Mouse (Mus musculus): ENCODE data around the gene Tyms. TPM values are rescaled to one million over a fixed set of nuclear protein-coding genes. Genes with fewer than 3 reads are reported as not detected.
A peak's percentile ranks its signal among the peaks of the same experiment; 100 is the strongest.

Tyms gene
- polyA plus RNA-seq (2014; fragmentation: Nextera tagmentation; extraction: Ambion mirVana) = 259 and 272 TPM in 2 replicates

GRCm38 (mm10) chr5:30072825-30073821, at the start of gene Tyms:
Gene Tyms (minus strand): TSS chr5:30073617.
- no peaks in the 10 kb centered on the region for H3K4me1 ChIP-seq (ENCODE audit: control insufficient read depth, insufficient read depth, low read length)
- 1% methylated on average over 45 of the region's 45 CpGs for WGBS
- peak within 1 kb of the TSS; percentile 84 for H3K27ac ChIP-seq (ENCODE audit: low read length)
- H3K4me2 ChIP-seq (replicated peaks; ENCODE audit: low read depth, low read length) = peak within 1 kb of the TSS; percentile 75
- no peaks in the 10 kb centered on the region for H3K9me3 ChIP-seq (ENCODE audit: control insufficient read depth, low read depth, low read length)
- peak within 1 kb of the TSS; percentile 88 for H3K4me3 ChIP-seq (ENCODE audit: low read depth, low read length)
- ATAC-seq (ENCODE audit: insufficient number of reproducible peaks, insufficient read depth, low FRiP score, low read depth) = peak; percentile 94
- peak within 1 kb of the TSS; percentile 77 for H3K9ac ChIP-seq (replicated peaks; ENCODE audit: low read depth, low read length)
- no peaks in the 10 kb centered on the region for H3K27me3 ChIP-seq (ENCODE audit: control insufficient read depth, insufficient read depth, low read length)
- H3K36me3 ChIP-seq (ENCODE audit: control insufficient read depth, insufficient read depth, low read length) = peaks cover 20% of the 10 kb centered on the region

GRCm38 (mm10) chr5:30122481-30122880, 49.1 kb upstream of the Tyms start:
- H3K9ac ChIP-seq (replicated peaks; ENCODE audit: low read depth, low read length) = no peak overlapping the region
- H3K9me3 ChIP-seq (ENCODE audit: control insufficient read depth, low read depth, low read length) = no peaks in the 10 kb centered on the region
- H3K27me3 ChIP-seq (ENCODE audit: control insufficient read depth, insufficient read depth, low read length) = no peaks in the 10 kb centered on the region
- H3K27ac ChIP-seq (ENCODE audit: low read length) = no peak overlapping the region
- no peak overlapping the region for H3K4me3 ChIP-seq (ENCODE audit: low read depth, low read length)
- H3K4me2 ChIP-seq (replicated peaks; ENCODE audit: low read depth, low read length) = no peak overlapping the region
- H3K4me1 ChIP-seq (ENCODE audit: control insufficient read depth, insufficient read depth, low read length) = no peaks in the 10 kb centered on the region
- peaks cover 87% of the 10 kb centered on the region for H3K36me3 ChIP-seq (ENCODE audit: control insufficient read depth, insufficient read depth, low read length)
- 91% methylated on average over 6 of the region's 6 CpGs for WGBS
- ATAC-seq (ENCODE audit: insufficient number of reproducible peaks, insufficient read depth, low FRiP score, low read depth) = no peak

- H3K36me3 ChIP-seq (ENCODE audit: control insufficient read depth, insufficient read depth, low read length) = peaks cover 65% of the 10 kb centered on the region
- H3K4me2 ChIP-seq (replicated peaks; ENCODE audit: low read depth, low read length) = no peak overlapping the region
- H3K4me3 ChIP-seq (ENCODE audit: low read depth, low read length) = no peak overlapping the region
- H3K27ac ChIP-seq (ENCODE audit: low read length) = no peak overlapping the region
- WGBS = 87% methylated on average over 7 of the region's 7 CpGs
- no peak overlapping the region for H3K9ac ChIP-seq (replicated peaks; ENCODE audit: low read depth, low read length)
- ATAC-seq (ENCODE audit: insufficient number of reproducible peaks, insufficient read depth, low FRiP score, low read depth) = no peak
- H3K27me3 ChIP-seq (ENCODE audit: control insufficient read depth, insufficient read depth, low read length) = no peaks in the 10 kb centered on the region
- H3K9me3 ChIP-seq (ENCODE audit: control insufficient read depth, low read depth, low read length) = no peaks in the 10 kb centered on the region
- H3K4me1 ChIP-seq (ENCODE audit: control insufficient read depth, insufficient read depth, low read length) = no peaks in the 10 kb centered on the region
Observed at GRCm38 (mm10) chr5:30120106-30120505, 46.7 kb upstream of the Tyms start.

GRCm38 (mm10) chr5:30119163-30119562, 45.7 kb upstream of the Tyms start:
- H3K27ac ChIP-seq (ENCODE audit: low read length) = no peak overlapping the region

GRCm38 (mm10) chr5:30118018-30118417, 44.6 kb upstream of the Tyms start:
- H3K9ac ChIP-seq (replicated peaks; ENCODE audit: low read depth, low read length) = no peak overlapping the region
- peaks cover 46% of the 10 kb centered on the region for H3K36me3 ChIP-seq (ENCODE audit: control insufficient read depth, insufficient read depth, low read length)
- no peak for ATAC-seq (ENCODE audit: insufficient number of reproducible peaks, insufficient read depth, low FRiP score, low read depth)
- 67% methylated on average over 1 of the region's 1 CpGs for WGBS
- no peak overlapping the region for H3K27ac ChIP-seq (ENCODE audit: low read length)
- 0 out of 2 replicates have a peak, but pooled peaks cover 3% of the 10 kb centered on the region for H3K27me3 ChIP-seq (ENCODE audit: control insufficient read depth, insufficient read depth, low read length)
- no peaks in the 10 kb centered on the region for H3K4me1 ChIP-seq (ENCODE audit: control insufficient read depth, insufficient read depth, low read length)
- no peaks in the 10 kb centered on the region for H3K9me3 ChIP-seq (ENCODE audit: control insufficient read depth, low read depth, low read length)
- no peak overlapping the region for H3K4me3 ChIP-seq (ENCODE audit: low read depth, low read length)
- H3K4me2 ChIP-seq (replicated peaks; ENCODE audit: low read depth, low read length) = no peak overlapping the region

More at GRCm38 (mm10) chr5:30119163-30119562, 45.7 kb upstream of the Tyms start:
- Histone ChIP-seq H3K9me3 (ENCODE audit: control insufficient read depth, low read depth, low read length) (no peaks in the 10 kb centered on the region), H3K4me3 (ENCODE audit: low read depth, low read length) (no peak overlapping the region), H3K36me3 (ENCODE audit: control insufficient read depth, insufficient read depth, low read length) (peaks cover 55% of the 10 kb centered on the region), H3K9ac (replicated peaks; ENCODE audit: low read depth, low read length) (no peak overlapping the region), H3K27me3 (ENCODE audit: control insufficient read depth, insufficient read depth, low read length) (no peaks in the 10 kb centered on the region), H3K4me2 (replicated peaks; ENCODE audit: low read depth, low read length) (no peak overlapping the region), H3K4me1 (ENCODE audit: control insufficient read depth, insufficient read depth, low read length) (no peaks in the 10 kb centered on the region)
- ATAC-seq (ENCODE audit: insufficient number of reproducible peaks, insufficient read depth, low FRiP score, low read depth) = no peak
- WGBS = 88% methylated on average over 6 of the region's 6 CpGs

- H3K36me3 ChIP-seq (ENCODE audit: control insufficient read depth, insufficient read depth, low read length) = peaks cover 24% of the 10 kb centered on the region
- no peak overlapping the region for H3K4me2 ChIP-seq (replicated peaks; ENCODE audit: low read depth, low read length)
- no peak overlapping the region for H3K27ac ChIP-seq (ENCODE audit: low read length)
- ATAC-seq (ENCODE audit: insufficient number of reproducible peaks, insufficient read depth, low FRiP score, low read depth) = no peak
- H3K4me3 ChIP-seq (ENCODE audit: low read depth, low read length) = no peak overlapping the region
- H3K27me3 ChIP-seq (ENCODE audit: control insufficient read depth, insufficient read depth, low read length) = 0 out of 2 replicates have a peak, but pooled peaks cover 3% of the 10 kb centered on the region
- 29% methylated on average over 10 of the region's 10 CpGs for WGBS
- no peaks in the 10 kb centered on the region for H3K9me3 ChIP-seq (ENCODE audit: control insufficient read depth, low read depth, low read length)
- no peak overlapping the region for H3K9ac ChIP-seq (replicated peaks; ENCODE audit: low read depth, low read length)
- H3K4me1 ChIP-seq (ENCODE audit: control insufficient read depth, insufficient read depth, low read length) = peaks cover 9% of the 10 kb centered on the region; the same call in 1 of the 2 replicates
Observed at GRCm38 (mm10) chr5:30115718-30116117, 42.3 kb upstream of the Tyms start.

- peak overlapping the region; percentile 42; the same call in 1 of the 2 replicates for H3K9ac ChIP-seq (replicated peaks; ENCODE audit: low read depth, low read length)
- H3K36me3 ChIP-seq (ENCODE audit: control insufficient read depth, insufficient read depth, low read length) = peaks cover 14% of the 10 kb centered on the region; the same call in 1 of the 2 replicates
- no peak for ATAC-seq (ENCODE audit: insufficient number of reproducible peaks, insufficient read depth, low FRiP score, low read depth)
- H3K4me2 ChIP-seq (replicated peaks; ENCODE audit: low read depth, low read length) = peak overlapping the region; percentile 97
- no peak overlapping the region for H3K27ac ChIP-seq (ENCODE audit: low read length)
- H3K27me3 ChIP-seq (ENCODE audit: control insufficient read depth, insufficient read depth, low read length) = 0 out of 2 replicates have a peak, but pooled peaks cover 3% of the 10 kb centered on the region
- WGBS = 2% methylated on average over 28 of the region's 28 CpGs
- no peaks in the 10 kb centered on the region for H3K9me3 ChIP-seq (ENCODE audit: control insufficient read depth, low read depth, low read length)
- peak overlapping the region; percentile 50 for H3K4me3 ChIP-seq (ENCODE audit: low read depth, low read length)
- H3K4me1 ChIP-seq (ENCODE audit: control insufficient read depth, insufficient read depth, low read length) = peaks cover 14% of the 10 kb centered on the region
Observed at GRCm38 (mm10) chr5:30114761-30115140, 41.3 kb upstream of the Tyms start.

GRCm38 (mm10) chr5:30113881-30114760, 40.7 kb upstream of the Tyms start:
- H3K4me3 ChIP-seq (ENCODE audit: low read depth, low read length) = peak overlapping the region; percentile 50
- H3K36me3 ChIP-seq (ENCODE audit: control insufficient read depth, insufficient read depth, low read length) = peaks cover 8% of the 10 kb centered on the region; the same call in 1 of the 2 replicates
- 0 out of 2 replicates have a peak, but pooled peaks cover 3% of the 10 kb centered on the region for H3K27me3 ChIP-seq (ENCODE audit: control insufficient read depth, insufficient read depth, low read length)
- H3K4me2 ChIP-seq (replicated peaks; ENCODE audit: low read depth, low read length) = peak overlapping the region; percentile 97
- H3K9me3 ChIP-seq (ENCODE audit: control insufficient read depth, low read depth, low read length) = no peaks in the 10 kb centered on the region
- H3K4me1 ChIP-seq (ENCODE audit: control insufficient read depth, insufficient read depth, low read length) = peaks cover 14% of the 10 kb centered on the region
- ATAC-seq (ENCODE audit: insufficient number of reproducible peaks, insufficient read depth, low FRiP score, low read depth) = peak; percentile 78
- H3K27ac ChIP-seq (ENCODE audit: low read length) = no peak overlapping the region
- WGBS = 1% methylated on average over 94 of the region's 103 CpGs
- H3K9ac ChIP-seq (replicated peaks; ENCODE audit: low read depth, low read length) = peak overlapping the region; percentile 53

Data from stomach, embryonic 14.5 days (tissue).